Mouse (Mus musculus): ENCODE results near the gene Hemk1. TPM values are rescaled to one million over a fixed set of nuclear protein-coding genes. Genes with fewer than 3 reads are reported as not detected.
A peak's percentile ranks its signal among the peaks of the same experiment; 100 is the strongest.
"Not testable (repeated sequence)": the region's sequence is repeated elsewhere in the genome, so short reads cannot be mapped to it uniquely, and the experiment has no call there.

Gene Hemk1
- total RNA-seq, 2 experiments from 2014 or later = 18.6 to 21.5 TPM

DNA sequence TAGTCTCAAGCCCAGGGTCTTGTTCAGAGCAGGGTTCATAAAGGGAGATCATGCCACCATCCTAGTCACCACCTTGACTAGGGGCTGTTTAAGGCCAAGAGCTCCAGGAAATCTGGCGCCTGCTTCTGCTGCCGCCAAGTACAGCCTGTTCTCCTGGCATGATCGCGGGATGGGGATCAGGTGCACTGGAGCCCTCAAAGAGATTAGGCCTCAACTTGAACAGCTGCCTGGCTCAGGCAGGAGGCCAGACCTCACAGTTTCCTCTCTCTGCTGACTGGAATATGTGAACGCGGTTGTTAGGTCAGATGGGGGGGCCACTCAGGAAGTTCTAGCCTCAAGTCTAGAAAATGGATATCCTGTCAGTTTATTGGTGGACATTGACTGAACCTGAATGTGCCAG, 14.6 kb downstream of the Hemk1 start:
- no peak for TF ChIP-seq CTCF (IDR thresholded peaks at IDR 0.05)
- DNase-seq (ENCODE audit: extremely low spot score in 1 of 2, low spot score in 2 of 2) = no peak
- H3K4me3 ChIP-seq = no peak overlapping the region
- no peak overlapping the region for H3K27ac ChIP-seq
- intact Hi-C loops (cut with DNase I) = no loop called here

- Histone ChIP-seq H3K4me3 (no peak overlapping the region), H3K27ac (no peak overlapping the region)
- intact Hi-C loops (cut with DNase I) = no loop called here
- TF ChIP-seq CTCF (IDR thresholded peaks at IDR 0.05) = no peak
- no peak for DNase-seq (ENCODE audit: extremely low spot score in 1 of 2, low spot score in 2 of 2)
These were observed 15.6 kb downstream of the Hemk1 start for GRCm38 (mm10) chr9:107322461-107323050.

DNA sequence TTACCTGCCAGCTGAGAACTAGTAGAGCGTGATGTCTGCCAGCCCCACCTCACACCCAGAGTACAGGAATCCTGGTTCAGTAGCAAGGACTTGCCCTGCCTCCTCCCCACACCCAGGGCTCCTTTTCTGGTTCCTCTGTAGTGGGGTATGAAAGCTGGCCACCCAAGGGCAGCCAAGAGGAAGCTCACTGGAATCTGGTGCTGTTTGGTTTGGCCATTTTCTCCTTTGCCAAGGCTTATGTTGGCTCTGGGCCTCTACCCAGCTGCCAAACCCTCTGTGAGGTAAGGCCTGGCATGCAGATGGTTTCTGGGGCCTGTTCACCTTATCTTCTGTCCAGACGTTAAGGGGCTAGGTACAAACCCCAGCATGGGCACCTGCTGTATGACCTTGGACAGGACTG, 22.4 kb downstream of the Hemk1 start:
- H3K4me3 ChIP-seq = no peak overlapping the region
- H3K27ac ChIP-seq = no peak overlapping the region
- DNase-seq (ENCODE audit: extremely low spot score in 1 of 2, low spot score in 2 of 2) = no peak
- TF ChIP-seq CTCF (IDR thresholded peaks at IDR 0.05) = no peak
- intact Hi-C loops (cut with DNase I) = no loop called here

DNA sequence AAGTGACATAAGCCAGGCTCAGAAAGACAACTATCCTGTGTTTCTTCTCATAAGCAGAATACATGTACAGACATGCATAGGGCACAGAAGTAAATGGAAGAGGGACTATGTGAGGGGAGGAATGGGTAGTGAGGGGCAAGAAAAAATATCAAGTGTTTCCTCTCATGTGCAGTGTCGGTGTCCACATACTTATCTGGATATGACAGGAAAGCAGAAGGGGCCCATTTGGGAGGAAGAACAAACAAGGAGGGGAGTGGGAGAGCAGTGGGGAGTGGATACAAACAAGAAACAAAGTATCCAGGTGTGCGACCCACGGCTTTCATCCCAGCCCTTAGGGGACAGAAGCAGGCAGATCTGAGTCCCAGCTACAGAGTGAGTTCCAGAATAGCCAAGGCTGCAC, 24.2 kb downstream of the Hemk1 start:
- intact Hi-C loops (cut with DNase I) = no loop called here
- TF ChIP-seq CTCF (IDR thresholded peaks at IDR 0.05) = no peak
- H3K4me3 ChIP-seq = no peak overlapping the region
- no peak for DNase-seq (ENCODE audit: extremely low spot score in 1 of 2, low spot score in 2 of 2)
- no peak overlapping the region for H3K27ac ChIP-seq

DNA sequence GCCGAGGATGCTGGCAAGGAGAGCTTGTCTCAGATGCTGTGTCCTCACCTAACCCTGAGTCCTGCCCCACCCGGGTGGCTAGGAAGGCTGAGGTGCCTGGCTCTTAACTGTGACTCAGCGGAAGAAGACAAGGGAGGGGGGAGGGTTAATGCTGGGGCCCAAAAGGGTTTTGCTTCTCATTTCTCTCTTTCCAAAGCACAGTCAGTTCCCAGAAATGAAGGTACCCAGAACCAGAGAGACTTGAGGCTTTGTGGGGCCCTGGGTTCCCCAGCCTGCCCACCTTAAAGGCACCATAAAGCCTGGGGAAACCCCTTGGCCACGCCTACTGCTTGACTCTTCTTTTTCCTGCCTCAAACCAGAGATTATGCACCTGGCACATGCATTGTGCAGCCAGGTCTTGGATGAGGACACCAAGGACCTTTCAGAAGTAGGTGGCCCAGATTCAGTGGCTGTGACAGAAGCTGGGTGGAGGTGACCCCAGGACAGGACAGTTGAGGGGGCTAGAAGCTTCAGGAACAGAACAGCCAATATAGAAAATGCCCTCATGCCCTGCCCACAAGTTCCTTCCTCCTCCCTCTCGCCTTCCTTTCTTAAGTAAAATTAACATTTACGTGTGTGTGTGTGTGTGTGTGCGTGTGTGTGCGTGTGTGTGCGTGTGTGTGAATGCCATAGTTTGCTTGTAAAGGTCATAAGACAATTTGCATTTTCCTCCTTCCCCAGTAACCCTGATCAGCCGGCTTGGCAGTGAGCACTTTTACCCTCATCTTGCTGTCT, 25.2 kb downstream of the Hemk1 start:
- Histone ChIP-seq H3K27ac (no peak overlapping the region), H3K4me3 (no peak overlapping the region)
- no peak for DNase-seq (ENCODE audit: extremely low spot score in 1 of 2, low spot score in 2 of 2)
- intact Hi-C loops (cut with DNase I) = no loop called here
- TF ChIP-seq CTCF (IDR thresholded peaks at IDR 0.05) = no peak

DNA sequence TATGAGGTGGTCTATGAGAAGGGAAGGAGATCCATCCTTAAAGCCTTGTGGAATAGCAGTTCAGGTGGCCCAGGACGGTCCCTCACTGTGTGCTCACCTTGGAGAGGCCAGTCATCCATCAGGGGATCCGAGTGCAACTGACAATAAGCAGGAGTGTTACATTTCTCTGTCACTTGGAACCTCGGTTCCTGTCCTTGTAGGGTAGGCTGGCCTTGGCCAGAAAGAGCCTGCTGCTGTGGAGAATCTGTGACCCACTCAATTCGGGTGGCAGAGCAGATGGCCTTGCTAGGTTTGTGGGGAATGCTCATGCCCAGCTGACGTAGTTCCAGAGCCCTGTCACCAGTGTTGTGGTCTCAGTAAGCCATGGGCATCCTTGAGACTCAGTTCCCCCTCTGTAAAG, 28.6 kb downstream of the Hemk1 start:
- no peak overlapping the region for H3K27ac ChIP-seq
- intact Hi-C loops (cut with DNase I) = no loop called here
- no peak for DNase-seq (ENCODE audit: extremely low spot score in 1 of 2, low spot score in 2 of 2)
- TF ChIP-seq CTCF (IDR thresholded peaks at IDR 0.05) = no peak
- no peak overlapping the region for H3K4me3 ChIP-seq

GRCm38 (mm10) chr9:107309171-107309570, 29.0 kb downstream of the Hemk1 start:
- no peak for DNase-seq (ENCODE audit: extremely low spot score in 1 of 2, low spot score in 2 of 2)
- intact Hi-C loops (cut with DNase I) = no loop called here
- no peak for TF ChIP-seq CTCF (IDR thresholded peaks at IDR 0.05)
- no peak overlapping the region for H3K4me3 ChIP-seq
- no peak overlapping the region for H3K27ac ChIP-seq

GRCm38 (mm10) chr9:107308346-107309000, 29.7 kb downstream of the Hemk1 start:
- Histone ChIP-seq H3K27ac (no peak overlapping the region; the same call in 1 of the 2 replicates), H3K4me3 (no peak overlapping the region)
- no peak for TF ChIP-seq CTCF (IDR thresholded peaks at IDR 0.05)
- no peak for DNase-seq (ENCODE audit: extremely low spot score in 1 of 2, low spot score in 2 of 2)
- intact Hi-C loops (cut with DNase I) = no loop called here

DNA sequence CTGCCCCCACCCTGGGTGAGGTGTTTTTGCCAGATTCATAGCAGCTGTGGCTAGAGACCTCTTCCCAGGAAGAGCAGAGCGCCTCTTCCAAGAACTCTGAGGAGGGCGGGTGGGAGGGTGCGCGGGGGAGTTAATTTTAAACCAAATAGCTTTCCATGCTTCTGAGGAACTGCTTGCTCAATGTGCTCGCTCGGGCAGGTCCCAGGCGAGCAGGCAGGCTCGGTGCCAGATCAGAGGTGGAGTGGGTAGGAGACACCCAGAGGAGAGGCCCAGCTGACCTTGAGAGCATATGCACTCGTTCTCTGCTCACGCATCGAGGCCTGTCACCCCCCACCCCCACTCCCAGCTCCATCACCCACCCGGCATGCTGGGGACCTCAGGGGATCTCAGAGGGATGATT, 30.3 kb downstream of the Hemk1 start:
- intact Hi-C loops (cut with DNase I) = no loop called here
- TF ChIP-seq CTCF (IDR thresholded peaks at IDR 0.05) = no peak
- DNase-seq (ENCODE audit: extremely low spot score in 1 of 2, low spot score in 2 of 2) = peak; percentile 38 to 45

GRCm38 (mm10) chr9:107307099-107307872, 30.9 kb downstream of the Hemk1 start:
- intact Hi-C loops (cut with DNase I) = no loop called here
- TF ChIP-seq CTCF (IDR thresholded peaks at IDR 0.05) = no peak
- no peak overlapping the region for H3K4me3 ChIP-seq
- H3K27ac ChIP-seq = no peak overlapping the region
- DNase-seq (ENCODE audit: extremely low spot score in 1 of 2, low spot score in 2 of 2) = no peak

More for the DNA sequence above, 30.3 kb downstream of the Hemk1 start:
- H3K27ac ChIP-seq = no peak overlapping the region; the same call in 1 of the 2 replicates
- H3K4me3 ChIP-seq = no peak overlapping the region

- H3K27ac ChIP-seq; DNase-seq (ENCODE audit: extremely low spot score in 1 of 2, low spot score in 2 of 2); H3K4me3 ChIP-seq; intact Hi-C loops (cut with DNase I): not testable (repeated sequence)
These were observed 31.5 kb downstream of the Hemk1 start for GRCm38 (mm10) chr9:107306673-107307072.

Data from left cerebral cortex, adult 2 months (tissue).